Mouse (Mus musculus) adrenal gland, postnatal 25 days (tissue): Measurements from ENCODE around the gene Iqsec2. TPM values are rescaled to one million over a fixed set of nuclear protein-coding genes. Genes with fewer than 3 reads are reported as not detected.

Experiments
- total RNA-seq: library from RNA; stranded (reverse); gene quantifications from 2 replicates; pipeline ENCODE4 v1.2.3, GENCODE M21; 2021

The Iqsec2 gene
- total RNA-seq, 1 experiment from 2014 or later = 32.0 TPM

Other genes starting within 250 kb of the Iqsec2 start
- 159 and 177 TPM in 2 replicates for gene Hsd17b10, start 142.4 kb upstream of the Iqsec2 start, total RNA-seq
- 1.2 and 1.9 TPM in 2 replicates for gene Ribc1, start 128.0 kb upstream of the Iqsec2 start, total RNA-seq
- 68.7 and 85.0 TPM in 2 replicates for gene Smc1a, start 127.8 kb upstream of the Iqsec2 start, total RNA-seq
- 94.1 and 127 TPM in 2 replicates for gene Kdm5c, start 88.8 kb downstream of the Iqsec2 start, total RNA-seq
- 9.5 and 13.4 TPM in 2 replicates for gene Kantr, start 183.2 kb downstream of the Iqsec2 start, total RNA-seq
- 51.6 and 55.0 TPM in 2 replicates for gene Tspyl2, start 198.2 kb downstream of the Iqsec2 start, total RNA-seq
- gene Gpr173, start 224.4 kb downstream of the Iqsec2 start, total RNA-seq = 2.2 and 2.8 TPM in 2 replicates